Mouse (Mus musculus) ES-E14 (cell line): ENCODE measurements at regions not wholly inside any gene's neighbourhood (a gene's known extent, or its start where the extent isn't known, plus 50 kb on each side); places are given as distances from the start of the nearest gene placed in this dataset.

ENCODE experiments used
- DNase-seq: peaks from one replicate; pipeline ENCODE4 v3.0.0-alpha.2; 2013; ENCODE audit warnings: low read depth, low spot score
- H3K27ac ChIP-seq: 2 replicates; pipeline ENCODE4 v1.5.1; 2012; ENCODE audit warnings: low read depth, mild to moderate bottlenecking, low read length, moderate library complexity, mixed read lengths; ENCODE audit not compliant: poor library complexity, insufficient read depth, severe bottlenecking
- H3K36me3 ChIP-seq: 2 replicates; pipeline ENCODE4 v1.6.1; 2012; ENCODE audit warnings: mild to moderate bottlenecking, low read length, moderate library complexity, mixed read lengths; ENCODE audit not compliant: control insufficient read depth, poor library complexity, insufficient read depth, severe bottlenecking
- H3K4me1 ChIP-seq, 2 experiments: fragments of 150-350 bp in 1 of 2; sonication (generic) in 1 of 2; 2 replicates each; pipeline ENCODE4 v1.6.1; 2012; ENCODE audit warnings: low read length in 2 of 2, mild to moderate bottlenecking in 1 of 2, mixed read lengths in 1 of 2; ENCODE audit not compliant: control insufficient read depth in 2 of 2, insufficient read depth in 2 of 2, poor library complexity in 1 of 2
- H3K4me3 ChIP-seq, 2 experiments: fragments of 150-350 bp in 1 of 2; sonication (generic) in 1 of 2; 2 replicates each; pipeline ENCODE4 v1.5.1; 2012; ENCODE audit warnings: low read length in 2 of 2, low read depth in 1 of 2, mild to moderate bottlenecking in 1 of 2, mixed read lengths in 1 of 2; ENCODE audit not compliant: insufficient read depth in 1 of 2, poor library complexity in 1 of 2, severe bottlenecking in 1 of 2
- H3K9ac ChIP-seq: 2 replicates; pipeline ENCODE4 v1.6.1; 2012; ENCODE audit warnings: low read depth, mild to moderate bottlenecking, low read length, mixed read lengths; ENCODE audit not compliant: poor library complexity, insufficient read depth, severe bottlenecking
- H3K9me3 ChIP-seq: fragments of 150-350 bp; sonication (generic); 2 replicates; pipeline ENCODE4 v1.6.1; 2012; ENCODE audit warnings: low read depth, mild to moderate bottlenecking, low read length; ENCODE audit not compliant: control insufficient read depth, insufficient read depth
- CHD2 ChIP-seq: IDR thresholded peaks from 2 replicates; pipeline ENCODE4 v1.6.1; 2014; ENCODE audit warnings: mild to moderate bottlenecking, low read depth, low read length, inconsistent platforms
- HCFC1 ChIP-seq: IDR thresholded peaks from 2 replicates; pipeline ENCODE4 v1.6.1; 2012; ENCODE audit warnings: low read length, inconsistent platforms, borderline replicate concordance; ENCODE audit not compliant: insufficient read depth
- MAFK ChIP-seq: IDR thresholded peaks from 2 replicates; pipeline ENCODE4 v1.6.1; 2014; ENCODE audit warnings: mild to moderate bottlenecking, low read depth, low read length, inconsistent platforms; ENCODE audit not compliant: insufficient read depth
- ZC3H11A ChIP-seq: IDR thresholded peaks from 2 replicates; pipeline ENCODE4 v1.6.1; 2012; ENCODE audit warnings: low read depth, mild to moderate bottlenecking, inconsistent platforms, low read length, borderline replicate concordance
- ZNF384 ChIP-seq: IDR thresholded peaks from 2 replicates; pipeline ENCODE4 v1.6.1; 2012; ENCODE audit warnings: low read depth, low read length, inconsistent platforms
- in situ Hi-C, 2 experiments: fragments of 600-800 bp; cut with MboI; formaldehyde crosslinking; loops; one replicate each; pipeline ENCODE4 v1.15.1; 2025; ENCODE audit warnings: low sequenced_read_pairs in 2 of 2, inconsistent platforms in 1 of 2; ENCODE audit not compliant: unreplicated experiment in 2 of 2

GRCm38 (mm10) chr2:139230453-139230852 is 263.3 kb upstream of the Sptlc3 start:
- Histone ChIP-seq H3K9me3 (no peaks in the 10 kb centered on the region), H3K4me1 (no peaks in the 10 kb centered on the region), H3K4me3 (no peak overlapping the region), H3K9ac (no peak overlapping the region), H3K36me3 (no peaks in the 10 kb centered on the region), H3K27ac (no peak overlapping the region)
- DNase-seq = no peak
- in situ Hi-C loops = no loop called here
- TF ChIP-seq ZC3H11A = no peak
- TF ChIP-seq ZNF384 = no peak
- TF ChIP-seq CHD2 = no peak
- no peak for TF ChIP-seq HCFC1
- TF ChIP-seq MAFK = no peak

GRCm38 (mm10) chr2:139250138-139250537 is 243.6 kb upstream of the Sptlc3 start:
- no peak overlapping the region for H3K27ac ChIP-seq
- no peaks in the 10 kb centered on the region for H3K9me3 ChIP-seq
- no peak overlapping the region for H3K9ac ChIP-seq
- DNase-seq = no peak
- H3K36me3 ChIP-seq = no peaks in the 10 kb centered on the region
- in situ Hi-C loops = no loop called here
- H3K4me1 ChIP-seq = no peaks in the 10 kb centered on the region
- no peak for TF ChIP-seq HCFC1
- TF ChIP-seq MAFK = no peak
- no peak for TF ChIP-seq ZNF384
- H3K4me3 ChIP-seq = no peak overlapping the region

GRCm38 (mm10) chr2:139267119-139267518 is 226.6 kb upstream of the Sptlc3 start:
- Histone ChIP-seq H3K36me3 (no peaks in the 10 kb centered on the region), H3K4me1 (no peaks in the 10 kb centered on the region), H3K9ac (no peak overlapping the region), H3K27ac (no peak overlapping the region), H3K9me3 (no peaks in the 10 kb centered on the region), H3K4me3 (no peak overlapping the region)
- no peak for TF ChIP-seq ZNF384
- TF ChIP-seq CHD2 = no peak
- no peak for TF ChIP-seq MAFK
- TF ChIP-seq HCFC1 = no peak
- TF ChIP-seq ZC3H11A = no peak
- DNase-seq = no peak
- in situ Hi-C loops = no loop called here

GRCm38 (mm10) chr2:139276581-139276980 is 217.1 kb upstream of the Sptlc3 start:
- DNase-seq = no peak
- in situ Hi-C loops = no loop called here
- TF ChIP-seq CHD2 (no peak), HCFC1 (no peak), ZC3H11A (no peak), ZNF384 (no peak)

GRCm38 (mm10) chr2:139277571-139277970 is 216.1 kb upstream of the Sptlc3 start:
- H3K4me3 ChIP-seq = no peak overlapping the region
- no peaks in the 10 kb centered on the region for H3K36me3 ChIP-seq
- DNase-seq = no peak
- H3K9me3 ChIP-seq = no peaks in the 10 kb centered on the region
- no peaks in the 10 kb centered on the region for H3K4me1 ChIP-seq
- H3K9ac ChIP-seq = no peak overlapping the region
- no peak overlapping the region for H3K27ac ChIP-seq
- in situ Hi-C loops = no loop called here
- TF ChIP-seq MAFK (no peak), HCFC1 (no peak), CHD2 (no peak), ZC3H11A (no peak), ZNF384 (no peak)

More at GRCm38 (mm10) chr2:139276581-139276980, 217.1 kb upstream of the Sptlc3 start:
- Histone ChIP-seq H3K9ac (no peak overlapping the region), H3K27ac (no peak overlapping the region), H3K9me3 (no peaks in the 10 kb centered on the region), H3K4me3 (no peak overlapping the region), H3K36me3 (no peaks in the 10 kb centered on the region), H3K4me1 (no peaks in the 10 kb centered on the region)
